Mouse (Mus musculus) mouse embryonic stem cell (cell line): ENCODE results near the gene Ppp1r21.

ENCODE experiments used
- in situ Hi-C, 2 experiments: fragments of 300-500 bp; cut with MboI; formaldehyde crosslinking; loops; 1 replicate in 1 of 2; 3 replicates in 1 of 2; pipeline ENCODE4 v1.14.3; 2019 to 2020; ENCODE audit warnings: low sequenced_read_pairs in 2 of 2, low pct_unique_long_range_greater_than_20kb in 1 of 2, mixed read lengths in 1 of 2; ENCODE audit not compliant: unreplicated experiment in 1 of 2

Gene Ppp1r21

DNA sequence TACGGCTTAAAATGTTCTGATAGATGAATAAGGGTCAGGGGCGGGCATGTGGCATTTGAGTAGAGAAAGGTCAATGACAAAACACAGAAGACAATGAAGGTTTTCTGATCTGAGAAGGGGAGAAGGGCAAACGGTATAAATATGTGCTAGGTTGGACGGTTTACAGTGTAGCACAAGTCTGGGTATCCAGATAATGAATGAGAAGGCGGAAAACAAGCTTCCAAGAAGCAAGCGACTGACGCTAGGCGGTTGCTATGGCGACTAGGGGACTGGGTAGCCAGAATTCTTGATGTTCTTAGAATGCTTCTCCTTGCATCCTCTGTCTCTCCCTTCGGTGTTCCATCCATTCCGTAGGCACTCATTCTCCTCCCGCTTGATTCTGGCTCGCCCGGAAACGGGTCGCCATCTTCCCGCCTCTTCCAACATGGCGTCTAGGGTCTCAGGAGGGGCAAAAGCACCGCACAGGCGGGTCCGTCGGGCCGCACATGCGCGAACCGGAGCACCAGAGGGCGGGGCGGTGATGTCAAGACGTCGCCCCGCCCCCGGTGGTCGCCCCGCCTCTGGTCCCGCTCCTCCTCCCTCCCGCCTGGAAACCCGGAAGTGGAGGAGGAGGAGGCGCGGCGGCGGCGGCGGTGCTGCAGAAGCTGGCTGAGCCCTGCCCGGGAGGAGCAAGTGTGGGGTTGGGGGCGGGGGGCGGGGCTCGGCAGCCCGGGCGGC lies at the start of gene Ppp1r21:
TSS of gene Ppp1r21 (plus strand) at position 600 of the 717 bp plus-strand sequence.
- in situ Hi-C loops: no loop called here

DNA sequence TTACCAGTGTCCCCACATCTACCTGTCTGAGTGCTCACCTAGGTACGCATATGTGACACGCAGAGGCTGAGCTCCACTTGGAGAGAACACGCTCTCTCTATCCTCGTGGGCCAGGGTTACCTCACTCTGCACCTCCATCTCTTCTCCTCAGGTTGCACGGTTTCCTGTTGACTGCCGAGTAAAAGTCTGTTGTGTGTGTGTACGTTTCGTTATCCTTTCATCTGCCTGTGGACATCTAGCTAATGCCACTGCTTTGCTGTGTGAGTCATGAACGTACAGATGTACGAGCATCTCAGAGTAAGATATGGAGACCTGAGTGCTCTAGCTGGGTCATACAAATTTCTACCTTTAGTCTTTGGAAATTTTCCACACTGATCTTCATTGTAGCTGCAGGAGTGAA lies 49.5 kb upstream of the Ppp1r21 start:
- in situ Hi-C loops: no loop called here

DNA sequence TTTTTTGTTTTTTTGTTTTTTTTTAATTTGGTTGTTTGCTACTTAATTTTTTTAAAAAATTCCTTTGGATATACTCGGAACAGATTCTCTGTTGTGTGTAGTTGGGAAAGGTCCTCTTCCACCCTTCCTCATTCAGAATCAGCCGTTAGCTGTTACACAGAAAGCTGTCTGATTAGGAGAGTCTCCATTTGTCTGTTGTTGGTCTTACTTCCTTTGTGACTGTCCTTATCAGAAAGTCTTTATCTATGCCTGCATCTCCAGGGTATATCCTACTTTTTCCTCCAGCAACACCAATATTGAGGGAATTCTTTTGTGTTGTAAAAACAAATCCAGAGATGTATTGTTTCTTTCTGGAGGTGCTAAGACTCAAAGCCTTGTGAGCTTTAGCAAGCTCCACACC lies 48.9 kb upstream of the Ppp1r21 start:
- in situ Hi-C loops: no loop called here

DNA sequence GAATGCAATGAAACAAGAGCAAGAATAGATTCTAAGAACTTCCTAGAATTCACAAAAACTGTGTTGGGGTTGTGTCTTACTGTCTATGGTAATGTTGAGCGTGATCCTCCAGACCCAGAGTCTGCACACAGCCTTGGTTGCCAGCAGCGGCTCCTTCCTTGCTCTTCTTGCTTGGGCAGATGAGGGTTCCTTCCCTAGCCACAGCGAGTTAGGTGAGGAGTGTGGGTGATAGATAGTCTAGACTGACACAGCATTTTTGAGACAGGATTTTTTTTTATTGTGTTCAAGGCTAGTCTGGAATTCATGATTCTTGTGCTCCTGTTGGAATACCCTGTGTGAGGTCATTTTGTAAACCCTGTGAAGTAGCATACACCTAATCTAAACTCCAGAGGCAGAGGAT lies 48.3 kb upstream of the Ppp1r21 start:
- in situ Hi-C loops: no loop called here

DNA sequence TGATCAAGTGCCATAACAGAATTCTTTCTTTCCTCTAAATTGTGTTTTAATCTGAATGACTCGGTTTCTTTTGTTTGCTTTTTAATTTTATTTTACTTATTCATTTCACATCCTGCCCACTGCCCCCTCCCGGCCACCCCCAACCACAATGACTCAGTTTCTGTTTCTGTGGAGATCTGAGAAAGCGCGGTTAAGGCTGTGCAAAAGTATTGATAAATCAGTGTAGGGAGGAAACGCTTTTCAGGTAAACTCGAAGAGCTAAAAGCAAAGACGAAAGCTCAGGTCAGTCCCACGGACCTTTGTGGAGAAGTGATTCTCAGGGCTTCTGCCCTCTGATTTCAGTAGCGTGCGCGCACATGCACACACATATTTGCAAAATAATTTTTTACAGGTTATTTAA lies 45.4 kb upstream of the Ppp1r21 start:
- in situ Hi-C loops: no loop called here

DNA sequence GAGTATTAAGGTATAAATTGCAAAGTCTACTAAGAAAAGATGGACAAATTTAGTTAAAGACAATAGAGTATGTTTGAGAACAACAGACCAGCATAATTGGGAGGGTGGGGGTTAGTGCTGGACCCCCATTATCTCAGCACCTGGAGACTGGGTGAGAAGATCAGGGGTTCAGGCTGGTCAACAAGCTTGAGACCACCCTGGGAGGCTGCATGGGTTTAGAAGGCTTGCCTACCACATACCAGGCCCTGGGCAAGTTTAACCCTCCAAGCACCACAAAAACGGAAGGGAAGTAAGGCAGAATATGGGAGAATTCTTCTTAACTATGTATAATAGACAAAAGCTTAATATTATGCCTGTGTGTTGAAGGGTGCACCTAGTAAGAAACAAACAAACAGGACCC lies 45.0 kb upstream of the Ppp1r21 start:
- in situ Hi-C loops: no loop called here

DNA sequence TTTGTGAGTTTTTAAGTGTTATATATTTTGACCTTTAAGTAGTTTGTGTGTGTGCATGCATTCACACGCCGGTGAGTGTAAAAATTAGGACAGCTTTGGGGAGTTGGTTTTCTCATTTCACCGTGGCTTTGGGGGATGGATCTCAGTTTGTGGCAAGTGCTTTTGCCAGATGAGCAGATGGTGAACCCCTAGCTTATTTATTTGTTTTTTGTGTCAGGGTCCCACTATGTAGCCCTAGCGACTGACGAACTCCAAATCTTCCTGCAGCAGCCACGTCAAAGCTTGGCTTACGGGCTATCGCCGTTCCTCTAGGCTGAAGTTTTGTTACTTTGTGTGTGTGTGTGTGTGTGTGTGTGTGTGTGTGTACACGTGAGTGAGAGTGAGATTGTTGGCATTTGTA lies 39.4 kb upstream of the Ppp1r21 start:
- in situ Hi-C loops: no loop called here

DNA sequence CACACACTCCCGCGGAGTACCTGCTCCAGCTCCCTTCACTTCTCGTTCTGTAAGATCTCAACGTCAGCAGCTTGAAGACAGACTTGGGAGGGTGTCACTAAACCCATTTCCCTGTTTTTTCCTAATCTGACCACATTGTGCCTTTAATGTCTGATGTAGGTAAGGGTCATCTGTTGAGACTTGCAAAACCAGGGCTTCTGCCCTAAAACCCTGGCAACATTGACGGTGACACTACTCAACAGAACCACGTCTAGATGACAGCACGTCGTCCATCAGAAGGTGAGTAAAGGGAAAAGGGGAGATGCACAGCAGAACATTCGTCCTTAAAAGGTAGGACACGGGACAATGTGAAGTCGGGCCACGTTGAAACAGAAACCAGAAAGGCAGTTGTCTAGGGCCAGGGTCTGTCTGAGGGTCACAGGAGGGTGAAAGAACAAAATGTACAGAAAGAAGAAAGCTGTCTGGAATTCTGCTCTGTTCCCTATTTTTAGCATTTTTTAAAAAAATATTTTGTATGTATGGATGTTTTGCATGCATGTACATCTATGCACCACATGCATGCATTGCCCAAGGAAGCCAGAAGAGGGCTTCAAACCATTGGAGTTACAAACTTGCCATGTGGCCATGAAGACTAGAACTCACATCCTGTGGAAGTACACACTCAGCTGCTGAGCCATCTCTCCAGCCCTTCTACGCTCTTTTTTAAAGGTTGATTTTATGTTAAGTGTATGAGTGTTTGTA lies 38.4 kb upstream of the Ppp1r21 start:
- in situ Hi-C loops: no loop called here

DNA sequence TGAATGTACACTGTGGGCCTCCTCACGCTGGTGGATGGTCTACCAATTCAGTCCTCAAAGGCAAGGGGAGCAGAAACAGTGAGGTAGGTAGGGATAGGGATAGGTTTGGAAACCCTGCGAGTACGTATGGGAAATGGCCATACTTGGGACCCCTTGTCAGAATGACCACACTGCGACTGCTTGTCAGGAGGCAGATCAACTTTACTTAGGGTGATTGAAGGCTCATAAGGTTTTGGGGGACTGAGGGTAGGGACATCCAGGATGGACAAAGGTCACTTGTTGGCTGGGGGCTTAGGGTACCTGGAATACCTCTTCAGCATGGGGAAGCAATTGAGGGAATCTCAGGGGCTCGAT lies 37.8 kb upstream of the Ppp1r21 start:
- in situ Hi-C loops: no loop called here

DNA sequence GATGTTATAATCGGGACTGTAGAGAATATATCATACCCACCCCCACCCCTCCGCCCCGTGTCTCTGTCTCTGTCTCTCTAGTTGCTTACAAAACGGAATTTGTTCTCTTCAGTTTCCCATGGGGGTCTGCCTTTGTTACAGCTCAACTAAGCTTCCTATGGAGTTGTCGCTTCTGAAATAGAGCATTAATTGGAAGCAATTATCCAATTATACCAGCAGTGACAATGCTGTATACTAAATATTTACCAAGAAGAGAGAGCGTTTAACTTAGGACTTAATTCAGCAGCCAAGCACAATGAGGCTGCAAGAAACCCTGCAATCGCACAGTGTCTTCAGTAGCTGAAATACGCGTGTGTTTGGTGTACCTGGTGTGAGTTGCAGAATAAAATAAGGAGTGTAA lies 36.4 kb upstream of the Ppp1r21 start:
- in situ Hi-C loops: no loop called here

DNA sequence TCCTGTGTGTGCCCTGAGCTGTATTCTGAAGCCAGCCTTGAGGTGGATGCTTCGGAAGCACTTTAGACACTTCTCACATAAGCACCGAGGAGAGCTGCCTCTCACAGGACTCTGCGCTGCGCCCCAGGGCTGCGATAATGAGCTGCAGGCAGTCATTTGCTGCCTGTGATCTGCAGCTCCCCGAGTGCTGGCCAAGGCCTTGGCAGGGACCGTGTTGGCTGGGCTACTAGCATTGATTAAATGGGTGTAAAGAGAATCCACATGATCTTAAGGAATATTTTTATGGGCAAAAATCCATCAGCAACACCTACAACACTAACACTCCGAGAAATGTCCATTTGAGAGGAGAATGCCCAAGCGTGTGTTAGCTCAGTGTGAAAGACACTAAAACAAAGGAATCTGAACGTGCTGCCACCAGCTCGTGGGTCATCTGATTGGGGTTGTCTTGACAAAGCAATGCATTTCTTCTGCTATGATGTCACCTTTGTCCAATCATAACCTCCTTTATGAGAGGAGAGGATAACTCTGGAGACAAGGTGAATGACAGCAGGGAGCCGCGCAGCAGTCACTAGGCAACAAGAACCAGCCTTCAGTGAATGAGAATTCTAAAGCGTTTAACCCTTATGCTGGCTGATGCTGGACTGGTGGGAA lies 35.7 kb upstream of the Ppp1r21 start:
- in situ Hi-C loops: no loop called here

DNA sequence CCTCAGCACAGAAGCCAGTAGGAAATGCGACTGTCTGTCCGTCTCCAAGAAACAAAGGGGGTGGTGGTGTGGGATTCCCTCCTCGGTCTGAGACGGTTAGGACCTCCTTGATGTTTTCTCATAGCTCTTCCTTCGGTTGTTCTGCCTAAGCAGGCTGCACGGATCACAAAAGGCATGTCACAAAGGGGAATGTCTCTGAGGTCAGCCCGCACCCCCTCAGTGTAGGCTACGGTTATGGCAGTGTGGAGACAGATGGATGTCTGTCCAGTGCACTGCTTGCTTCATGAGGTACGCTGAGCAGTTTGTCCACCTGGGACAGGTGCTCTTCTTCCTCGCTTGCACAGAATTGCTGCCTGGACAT lies 35.2 kb upstream of the Ppp1r21 start:
- in situ Hi-C loops: no loop called here

DNA sequence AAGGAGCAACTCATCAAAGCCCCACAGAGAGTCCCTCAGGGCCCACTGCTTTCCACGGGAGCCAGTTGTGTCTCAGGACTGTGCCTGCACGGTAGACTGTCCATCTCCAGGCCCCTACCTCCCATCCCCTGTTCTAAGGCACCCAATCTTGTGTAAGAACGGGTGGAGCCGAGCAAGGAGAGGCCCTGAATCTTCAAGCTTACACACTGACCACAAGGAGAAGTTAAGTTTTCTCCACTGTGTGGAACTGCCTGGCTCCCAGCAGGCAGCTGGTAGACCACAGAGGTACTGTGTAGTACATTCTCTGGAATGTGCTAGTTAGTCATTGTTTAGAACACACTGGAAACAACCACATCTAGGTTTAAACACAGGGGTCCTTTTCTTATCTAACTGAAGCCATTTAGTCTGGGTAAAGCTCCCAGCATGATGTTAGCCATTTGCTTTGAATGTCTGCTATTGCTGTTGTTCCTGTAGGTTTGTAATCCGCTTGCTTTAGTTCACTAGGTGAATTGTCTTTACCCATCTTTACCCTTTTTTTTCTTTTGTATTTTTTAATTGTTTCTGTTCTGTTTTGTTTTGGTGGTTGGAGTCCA lies 31.7 kb upstream of the Ppp1r21 start:
- in situ Hi-C loops: no loop called here

DNA sequence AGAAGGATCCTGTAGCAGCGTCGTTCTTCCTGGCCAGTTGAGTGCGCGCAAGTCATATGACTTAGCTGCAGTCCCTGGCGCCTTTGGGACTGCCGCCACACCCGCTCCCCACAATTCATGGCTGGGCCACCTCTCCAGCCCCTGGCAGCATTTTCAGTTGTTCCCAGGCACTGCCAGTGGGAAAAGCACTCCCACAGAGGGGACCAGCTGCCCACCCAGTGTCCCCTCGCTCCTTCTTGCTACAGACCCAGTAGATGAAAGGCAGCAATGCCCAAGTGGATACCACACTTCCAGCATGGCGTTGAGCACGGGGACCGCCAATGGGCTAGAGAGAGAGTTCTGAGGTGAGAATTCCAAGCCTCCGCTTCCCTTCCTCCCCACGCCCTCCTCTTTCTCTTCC lies 25.9 kb upstream of the Ppp1r21 start:
- in situ Hi-C loops: no loop called here

DNA sequence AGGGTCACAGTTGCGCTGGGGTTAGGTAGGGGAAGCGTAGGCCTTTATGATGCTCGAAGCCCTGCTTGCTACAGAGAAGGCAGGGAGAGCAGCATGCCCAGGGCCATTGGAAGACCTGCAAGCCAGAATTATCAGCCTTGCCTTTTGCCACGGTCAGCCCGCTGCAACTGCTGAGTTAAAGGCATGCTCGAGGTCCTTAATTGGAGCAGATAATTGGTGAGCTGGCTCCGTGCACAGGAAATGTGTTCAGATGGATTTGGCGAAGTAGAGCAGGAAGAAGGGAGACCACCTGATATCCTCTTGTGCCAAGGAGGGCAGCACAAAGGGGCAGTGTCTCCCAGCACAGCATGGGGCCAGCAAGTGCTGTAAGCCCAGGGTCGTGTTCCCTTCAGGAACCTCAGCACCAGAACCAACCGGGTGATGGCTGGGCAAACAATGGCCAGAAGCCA lies 24.6 kb upstream of the Ppp1r21 start:
- in situ Hi-C loops: loop anchor here in 1 of 2 experiments (5.0 kb wide), 1 partner anchor 63 kb away; the partner anchor contains the start of gene Foxn2

DNA sequence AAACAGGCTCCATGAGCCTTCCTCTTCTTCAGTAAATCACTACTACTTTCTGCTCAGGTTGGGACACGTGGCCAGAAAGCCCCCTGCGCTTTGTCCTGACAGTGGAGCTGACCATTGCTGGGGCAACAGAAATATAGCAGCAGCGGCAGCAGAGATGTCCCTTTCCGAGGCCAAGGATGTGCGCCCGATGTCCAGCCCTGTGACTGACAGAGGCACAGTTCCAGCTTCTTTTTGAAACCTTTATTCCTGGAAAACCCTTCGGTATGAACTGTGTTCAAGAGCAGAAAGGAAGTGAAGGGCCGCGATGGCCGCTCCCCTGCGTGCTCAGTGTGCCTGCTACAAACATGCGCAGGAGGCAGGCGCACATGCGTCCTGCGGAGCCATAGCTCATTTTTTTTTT lies 24.0 kb upstream of the Ppp1r21 start:
- in situ Hi-C loops: loop anchor here in 1 of 2 experiments (5.0 kb wide), 1 partner anchor 64 kb away; the partner anchor contains the start of gene Foxn2

DNA sequence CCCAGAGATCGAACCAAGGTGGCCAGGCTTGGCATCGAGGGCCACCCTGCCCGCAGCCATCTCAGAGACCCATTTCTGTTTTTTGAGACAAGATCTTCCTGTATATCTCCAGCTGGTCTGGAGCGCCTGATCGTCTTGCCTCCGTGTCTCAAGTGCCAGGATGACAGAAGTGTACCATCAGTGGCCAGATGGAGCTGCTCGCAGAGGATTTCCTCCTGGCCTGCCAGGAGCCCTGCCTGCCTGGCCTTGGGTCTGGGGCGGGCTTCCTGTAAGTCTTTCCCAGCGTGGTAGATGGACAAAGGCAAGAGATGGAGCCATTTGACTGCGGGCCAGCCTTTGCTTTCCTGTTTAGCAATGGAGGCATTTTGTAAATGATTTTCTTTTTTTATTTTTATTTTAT lies 22.5 kb upstream of the Ppp1r21 start:
- in situ Hi-C loops: loop anchor here in 1 of 2 experiments (5.0 kb wide), 1 partner anchor 65 kb away; the partner anchor contains the start of gene Foxn2

DNA sequence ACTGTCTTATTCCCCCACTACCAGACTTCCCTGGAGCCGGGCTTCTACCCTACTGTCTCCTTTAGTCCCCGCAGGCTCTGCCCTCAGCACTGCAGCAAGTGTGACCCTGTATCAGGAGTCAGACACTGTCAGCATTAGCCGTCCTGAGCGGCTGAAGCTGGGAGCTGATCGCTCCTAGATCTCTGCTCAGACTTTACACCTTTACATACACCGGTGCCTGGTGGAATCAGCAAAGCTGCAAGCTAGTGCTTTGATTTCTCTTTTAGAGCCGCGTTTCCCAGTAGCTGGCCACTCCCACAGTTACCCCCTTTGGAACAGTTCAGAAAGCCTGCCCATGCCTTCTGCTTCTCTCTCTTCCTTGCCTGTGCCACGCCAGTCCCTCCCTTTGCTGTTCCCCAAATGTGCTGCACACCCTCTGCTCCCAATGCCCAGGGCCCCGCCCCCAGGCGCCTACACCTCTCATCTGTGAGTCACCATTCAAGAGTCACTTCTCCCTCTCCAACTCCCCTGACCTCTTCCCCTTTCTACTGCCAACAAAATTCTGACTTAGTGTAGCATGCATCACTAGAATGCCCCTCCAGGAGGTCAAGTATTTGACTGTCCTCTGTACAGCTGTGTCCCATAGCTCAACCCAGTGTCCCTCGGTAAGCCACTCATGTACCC lies 20.9 kb upstream of the Ppp1r21 start:
- in situ Hi-C loops: loop anchor here in 1 of 2 experiments (5.0 kb wide), 1 partner anchor 67 kb away; the partner anchor contains the start of gene Foxn2
